Mouse (Mus musculus): ENCODE data around the gene Rnf213.
A peak's percentile ranks its signal among the peaks of the same experiment; 100 is the strongest.
"Not testable (repeated sequence)": the region's sequence is repeated elsewhere in the genome, so short reads cannot be mapped to it uniquely, and the experiment has no call there.

The Rnf213 gene

GRCm38 (mm10) chr11:119392800-119393482, at the start of gene Rnf213:
Rnf213 (plus strand) TSS chr11:119393100.
- DNase-seq = peak; percentile 99

- peak; percentile 95 for DNase-seq
Observed at GRCm38 (mm10) chr11:119344178-119344577, 48.7 kb upstream of the Rnf213 start.

GRCm38 (mm10) chr11:119344865-119345264, 48.0 kb upstream of the Rnf213 start:
- no peak for DNase-seq

GRCm38 (mm10) chr11:119347125-119347524, 45.8 kb upstream of the Rnf213 start:
- no peak for DNase-seq

GRCm38 (mm10) chr11:119352113-119352512, 40.8 kb upstream of the Rnf213 start:
- DNase-seq = no peak

- DNase-seq = no peak
Observed at GRCm38 (mm10) chr11:119353946-119354345, 39.0 kb upstream of the Rnf213 start.

- DNase-seq = peak; percentile 97
Observed at GRCm38 (mm10) chr11:119354798-119355442, 38.0 kb upstream of the Rnf213 start.

- DNase-seq = peak; percentile 99
Observed at GRCm38 (mm10) chr11:119355443-119356385, 37.2 kb upstream of the Rnf213 start, which contains the start of the genes Sgsh and Slc26a11. Sgsh (minus strand) TSS chr11:119355536. Slc26a11 (plus strand) TSS chr11:119355557.

- DNase-seq = peak; percentile 83
Observed at GRCm38 (mm10) chr11:119359089-119359488, 33.8 kb upstream of the Rnf213 start.

GRCm38 (mm10) chr11:119362769-119363533, 29.9 kb upstream of the Rnf213 start:
- no peak for DNase-seq

- DNase-seq = peak; percentile 94
Observed at GRCm38 (mm10) chr11:119363534-119364145, 29.3 kb upstream of the Rnf213 start.

GRCm38 (mm10) chr11:119375425-119375824, 17.5 kb upstream of the Rnf213 start:
- DNase-seq = peak; percentile 90

- DNase-seq = peak; percentile 88
Observed at GRCm38 (mm10) chr11:119377326-119377725, 15.6 kb upstream of the Rnf213 start.

GRCm38 (mm10) chr11:119378551-119378950, 14.3 kb upstream of the Rnf213 start:
- DNase-seq = no peak

- peak; percentile 79 for DNase-seq
Observed at GRCm38 (mm10) chr11:119381631-119382337, 11.1 kb upstream of the Rnf213 start.

GRCm38 (mm10) chr11:119382338-119382850, 10.5 kb upstream of the Rnf213 start:
- DNase-seq = peak; percentile 80

GRCm38 (mm10) chr11:119384904-119385303, 8.0 kb upstream of the Rnf213 start:
- peak; percentile 80 for DNase-seq

- no peak for DNase-seq
Observed at GRCm38 (mm10) chr11:119386306-119386705, 6.6 kb upstream of the Rnf213 start.

- not testable (repeated sequence) for DNase-seq
Observed at GRCm38 (mm10) chr11:119387273-119387672, 5.6 kb upstream of the Rnf213 start.

GRCm38 (mm10) chr11:119389851-119390270, 3.0 kb upstream of the Rnf213 start:
- DNase-seq = peak; percentile 98

All from heart, adult 11 months (tissue).